Mouse (Mus musculus) hindbrain, postnatal 0 days (tissue): ENCODE measurements at regions not wholly inside any gene's neighbourhood (a gene's known extent, or its start where the extent isn't known, plus 50 kb on each side); places are given as distances from the start of the nearest gene placed in this dataset.
"Not testable (repeated sequence)": the region's sequence is repeated elsewhere in the genome, so short reads cannot be mapped to it uniquely, and the experiment has no call there.

Source experiments
- ATAC-seq: fragments of 200-750 bp; cut with Nextera tagmentation; 2 replicates; pipeline ENCODE4 v1.8.0; 2017; ENCODE audit warnings: mild to moderate bottlenecking, moderate TSS enrichment, moderate library complexity
- DNase-seq: peaks from one replicate; pipeline ENCODE4 v3.0.0-alpha.2; 2015; ENCODE audit warnings: low spot score
- H3K27ac ChIP-seq: fragments of 300-500 bp; sonication (generic); 2 replicates; pipeline ENCODE4 v1.5.1; 2014; ENCODE audit warnings: mild to moderate bottlenecking
- H3K27me3 ChIP-seq: fragments of 300-500 bp; sonication (generic); 2 replicates; pipeline ENCODE4 v1.6.1; 2014; ENCODE audit warnings: low read length, mixed read lengths; ENCODE audit not compliant: insufficient read depth
- H3K36me3 ChIP-seq: fragments of 300-500 bp; sonication (generic); 2 replicates; pipeline ENCODE4 v1.6.1; 2014; ENCODE audit warnings: low read length, mixed read lengths; ENCODE audit not compliant: insufficient read depth
- H3K4me1 ChIP-seq: fragments of 300-500 bp; sonication (generic); 2 replicates; pipeline ENCODE4 v1.6.1; 2014; ENCODE audit warnings: antibody characterized with exemption, low read length, mixed read lengths; ENCODE audit not compliant: insufficient read depth
- H3K4me2 ChIP-seq: fragments of 300-500 bp; sonication (generic); 2 replicates; pipeline ENCODE4 v1.6.1; 2014; ENCODE audit warnings: low read depth, mild to moderate bottlenecking, low read length, moderate library complexity, mixed read lengths
- H3K4me3 ChIP-seq: fragments of 300-500 bp; sonication (generic); 2 replicates; pipeline ENCODE4 v1.5.1; 2014; ENCODE audit warnings: low read length
- H3K9ac ChIP-seq: fragments of 300-500 bp; sonication (generic); replicated peaks from 2 replicates; pipeline ENCODE4 v1.6.1; 2014; ENCODE audit warnings: mild to moderate bottlenecking, low read length, moderate library complexity, mixed read lengths
- H3K9me3 ChIP-seq: fragments of 300-500 bp; sonication (generic); 2 replicates; pipeline ENCODE4 v1.6.1; 2016; ENCODE audit warnings: low read length, mixed read lengths
- CTCF ChIP-seq: IDR thresholded peaks from 2 replicates; pipeline ENCODE4 v1.5.1; 2016; ENCODE audit warnings: antibody characterized with exemption, control low read depth, low read depth
- WGBS: fragments of 180-500 bp; shearing (Covaris S2); extraction: QIAGEN DNeasy Blood & Tissue Kit; methylation state at CpG from one replicate; pipeline ENCODE4 v1.1.7; 2014; 5-methylcytosine and 5-hydroxymethylcytosine counted together

- no peaks in the 10 kb centered on the region for H3K36me3 ChIP-seq
- H3K9ac ChIP-seq: no peak overlapping the region
- WGBS: 15% methylated on average over 8 of the region's 8 CpGs
- H3K27me3 ChIP-seq: no peaks in the 10 kb centered on the region
- 0 out of 2 replicates have a peak overlapping the region, but pooled peaks have one; percentile 3 for H3K4me2 ChIP-seq
- DNase-seq (peak; percentile 71), ATAC-seq (peak; percentile 93)
- H3K4me3 ChIP-seq: no peak overlapping the region
- no peaks in the 10 kb centered on the region for H3K9me3 ChIP-seq
- H3K27ac ChIP-seq: peak overlapping the region; percentile 71
- no peaks in the 10 kb centered on the region for H3K4me1 ChIP-seq
- TF ChIP-seq CTCF: no peak
These were observed 198.1 kb upstream of the Myo3a start for GRCm38 (mm10) chr2:22029022-22029803.

- H3K4me3 ChIP-seq: no peak overlapping the region
- ATAC-seq: no peak
- H3K9me3 ChIP-seq: no peaks in the 10 kb centered on the region
- no peaks in the 10 kb centered on the region for H3K4me1 ChIP-seq
- peak overlapping the region; percentile 71; the same call in 1 of the 2 replicates for H3K27ac ChIP-seq
- no peak for TF ChIP-seq CTCF
- H3K4me2 ChIP-seq: no peak overlapping the region
- H3K27me3 ChIP-seq: no peaks in the 10 kb centered on the region
- no peak for DNase-seq
- no peaks in the 10 kb centered on the region for H3K36me3 ChIP-seq
- H3K9ac ChIP-seq: no peak overlapping the region
- WGBS: 67% methylated on average over 5 of the region's 5 CpGs
These were observed 197.5 kb upstream of the Myo3a start for GRCm38 (mm10) chr2:22029804-22030194.

DNA sequence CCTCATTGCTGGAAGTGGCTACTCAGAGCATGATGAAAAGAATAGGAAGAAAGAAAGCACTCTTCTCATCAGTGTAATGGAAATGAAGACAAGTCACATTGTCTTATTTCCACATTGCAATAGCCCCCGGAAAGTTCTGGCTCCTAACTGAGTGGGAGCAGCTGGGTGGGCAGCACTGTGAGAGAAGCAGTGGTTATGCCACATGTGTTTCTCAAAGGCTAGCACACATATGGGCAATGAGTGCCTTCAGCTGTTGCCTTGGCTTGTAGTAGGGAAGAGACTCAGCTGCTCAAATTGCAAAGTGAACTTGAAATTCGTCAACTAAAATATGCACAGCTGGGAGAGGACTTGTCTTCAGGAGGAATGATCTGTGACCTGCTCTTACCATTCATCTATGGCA lies 190.5 kb upstream of the Myo3a start:
- no peak for DNase-seq
- Histone ChIP-seq H3K9ac (no peak overlapping the region), H3K4me3 (no peak overlapping the region), H3K27ac (no peak overlapping the region), H3K4me2 (no peak overlapping the region), H3K4me1 (no peaks in the 10 kb centered on the region), H3K9me3 (no peaks in the 10 kb centered on the region), H3K27me3 (no peaks in the 10 kb centered on the region), H3K36me3 (no peaks in the 10 kb centered on the region)
- TF ChIP-seq CTCF: no peak
- 69% methylated on average over 2 of the region's 2 CpGs for whole genome bisulfite sequencing
- no peak for ATAC-seq

DNA sequence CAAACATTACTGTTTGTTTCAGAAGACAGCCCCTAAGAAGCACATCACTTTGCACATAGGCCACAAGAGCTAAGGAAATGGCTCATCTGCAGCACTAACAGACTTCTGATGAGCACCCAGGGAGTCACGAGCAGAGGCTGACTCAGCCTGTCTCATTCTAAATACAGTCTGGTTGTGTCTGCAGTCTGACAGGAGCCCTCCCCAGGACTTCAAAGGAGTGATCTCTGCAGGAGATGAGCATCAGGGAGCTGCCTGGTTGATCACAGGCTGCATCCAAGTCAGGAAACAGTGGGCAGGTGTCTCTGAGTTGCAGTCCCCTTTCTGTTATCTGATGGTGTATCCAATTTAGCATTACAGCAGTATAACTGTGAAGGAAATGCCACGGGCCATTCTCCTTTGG lies 188.5 kb upstream of the Myo3a start:
- WGBS: 26% methylated on average over 2 of the region's 2 CpGs
- DNase-seq (no peak), ATAC-seq (no peak)
- Histone ChIP-seq H3K27me3 (no peaks in the 10 kb centered on the region), H3K9ac (no peak overlapping the region), H3K9me3 (no peaks in the 10 kb centered on the region), H3K27ac (no peak overlapping the region), H3K4me2 (no peak overlapping the region), H3K36me3 (no peaks in the 10 kb centered on the region), H3K4me1 (no peaks in the 10 kb centered on the region), H3K4me3 (no peak overlapping the region)
- TF ChIP-seq CTCF: no peak

DNA sequence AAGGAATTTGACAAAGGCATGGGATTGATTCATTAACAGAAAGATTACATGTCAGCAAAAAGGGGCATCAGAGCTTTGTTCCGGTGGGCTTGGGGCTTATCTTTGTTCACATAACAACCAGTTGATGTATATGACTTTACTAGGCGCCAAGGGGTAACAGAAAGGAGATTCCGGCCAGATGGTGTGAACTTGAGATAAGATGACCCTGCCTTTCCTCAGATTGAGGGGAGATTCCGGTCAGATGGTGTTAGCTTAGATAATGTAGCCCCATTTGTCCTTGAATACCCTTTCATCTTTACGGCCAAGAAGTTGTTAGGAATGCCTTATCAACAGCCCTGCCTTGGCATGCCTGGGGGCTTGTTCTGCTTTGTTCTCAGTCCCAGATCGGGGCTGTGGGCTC lies 183.4 kb upstream of the Myo3a start:
- H3K27ac ChIP-seq, H3K27me3 ChIP-seq, H3K4me1 ChIP-seq, DNase-seq, ATAC-seq, H3K36me3 ChIP-seq, H3K9ac ChIP-seq, H3K9me3 ChIP-seq, H3K4me3 ChIP-seq, H3K4me2 ChIP-seq: not testable (repeated sequence)
- 93% methylated on average over 6 of the region's 6 CpGs for WGBS

DNA sequence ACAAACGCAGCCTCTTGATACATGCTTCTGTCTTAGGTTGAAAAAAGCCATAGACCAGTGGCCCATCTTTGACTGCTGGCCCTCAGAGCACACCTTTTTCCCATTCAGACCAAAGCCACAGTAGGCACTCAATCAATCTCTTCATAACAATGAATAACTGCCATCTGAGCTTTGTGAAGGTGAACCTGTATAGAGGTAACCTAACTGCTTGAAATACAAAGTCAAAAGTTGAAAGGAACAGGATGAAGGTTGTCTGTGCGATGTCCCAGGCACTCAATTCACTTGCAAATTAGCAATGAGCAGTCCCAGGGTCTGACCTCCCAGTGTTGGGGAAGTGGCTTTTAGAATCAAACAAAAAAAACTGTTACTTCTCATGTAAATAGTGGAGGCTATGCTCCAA lies 182.4 kb upstream of the Myo3a start:
- WGBS: 54% methylated on average over 2 of the region's 2 CpGs
- TF ChIP-seq CTCF: no peak
- ATAC-seq: no peak

DNA sequence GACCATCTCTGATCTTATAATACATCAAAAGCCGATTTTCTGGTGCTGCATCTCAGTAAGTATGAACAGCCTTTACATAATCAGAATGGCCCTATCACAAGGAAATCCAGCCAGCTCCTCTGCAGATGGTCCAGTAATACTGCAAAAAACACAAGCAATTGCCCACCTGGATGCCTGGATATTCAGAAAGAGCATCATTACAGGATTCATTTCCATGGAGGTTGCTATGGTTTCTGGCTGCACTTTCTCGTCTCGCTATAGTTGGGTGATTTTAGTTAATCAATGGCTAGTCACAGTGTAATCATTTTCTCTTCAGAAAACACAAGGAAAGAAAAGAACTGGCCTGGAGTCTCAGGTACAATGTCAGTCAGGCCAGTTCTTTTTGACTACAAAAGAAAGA lies 179.8 kb upstream of the Myo3a start:
- DNase-seq (peak; percentile 38), ATAC-seq (peak; percentile 47; the same call in 1 of the 2 replicates)
- peak overlapping the region; percentile 45; the same call in 1 of the 2 replicates for H3K27ac ChIP-seq
- no peak for TF ChIP-seq CTCF
- H3K27me3 ChIP-seq: no peaks in the 10 kb centered on the region
- H3K4me3 ChIP-seq: no peak overlapping the region
- 39% methylated on average over 3 of the region's 3 CpGs for WGBS
- no peak overlapping the region for H3K9ac ChIP-seq
- H3K4me2 ChIP-seq: no peak overlapping the region
- H3K4me1 ChIP-seq: no peaks in the 10 kb centered on the region
- H3K36me3 ChIP-seq: no peaks in the 10 kb centered on the region
- H3K9me3 ChIP-seq: no peaks in the 10 kb centered on the region

More for the DNA sequence above, 182.4 kb upstream of the Myo3a start:
- Histone ChIP-seq H3K36me3 (no peaks in the 10 kb centered on the region), H3K27me3 (no peaks in the 10 kb centered on the region), H3K4me1 (no peaks in the 10 kb centered on the region), H3K9me3 (no peaks in the 10 kb centered on the region), H3K27ac (no peak overlapping the region), H3K9ac (no peak overlapping the region), H3K4me2 (no peak overlapping the region), H3K4me3 (no peak overlapping the region)
- DNase-seq: no peak
